Mouse (Mus musculus) urinary bladder, postnatal 14 days (tissue): ENCODE data around the gene Angptl8.
A peak's percentile ranks its signal among the peaks of the same experiment; 100 is the strongest.
"Not testable (repeated sequence)": the region's sequence is repeated elsewhere in the genome, so short reads cannot be mapped to it uniquely, and the experiment has no call there.

Experiments
- DNase-seq: peaks from one replicate; pipeline ENCODE4 v3.0.0; 2021; ENCODE audit warnings: low spot score

Gene Angptl8

GRCm38 (mm10) chr9:21835258-21835912 lies at the start of gene Angptl8:
Angptl8 (plus strand) TSS chr9:21835510.
- DNase-seq: peak; percentile 62

- DNase-seq: not testable (repeated sequence)
These were observed 49.0 kb upstream of the Angptl8 start for GRCm38 (mm10) chr9:21786309-21786708.

- DNase-seq: peak; percentile 70
These were observed 48.4 kb upstream of the Angptl8 start for GRCm38 (mm10) chr9:21786906-21787305.

- DNase-seq: no peak
These were observed 47.7 kb upstream of the Angptl8 start for GRCm38 (mm10) chr9:21787654-21788053.

- DNase-seq: no peak
These were observed 47.1 kb upstream of the Angptl8 start for GRCm38 (mm10) chr9:21788234-21788633.

DNA sequence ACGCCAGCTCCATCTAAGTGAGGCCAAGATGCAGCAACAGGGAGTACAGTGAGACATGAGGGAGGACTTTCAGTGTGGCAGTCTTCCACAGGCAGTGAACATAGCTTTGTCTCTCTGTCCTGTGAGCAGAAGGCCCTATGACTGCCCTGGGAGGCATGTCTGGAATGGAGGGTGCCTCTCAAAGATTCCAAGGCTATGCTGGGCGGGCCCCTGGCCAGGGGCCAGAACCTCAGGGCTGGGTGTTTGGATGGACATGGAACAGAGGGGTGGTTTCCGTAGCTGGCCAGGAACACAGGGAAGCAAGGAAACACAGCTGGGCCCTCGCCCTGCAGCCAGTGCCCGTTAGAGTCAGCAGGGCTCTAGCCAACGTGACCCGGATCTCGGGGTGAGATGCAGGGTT lies 43.4 kb upstream of the Angptl8 start:
- DNase-seq: peak; percentile 62

DNA sequence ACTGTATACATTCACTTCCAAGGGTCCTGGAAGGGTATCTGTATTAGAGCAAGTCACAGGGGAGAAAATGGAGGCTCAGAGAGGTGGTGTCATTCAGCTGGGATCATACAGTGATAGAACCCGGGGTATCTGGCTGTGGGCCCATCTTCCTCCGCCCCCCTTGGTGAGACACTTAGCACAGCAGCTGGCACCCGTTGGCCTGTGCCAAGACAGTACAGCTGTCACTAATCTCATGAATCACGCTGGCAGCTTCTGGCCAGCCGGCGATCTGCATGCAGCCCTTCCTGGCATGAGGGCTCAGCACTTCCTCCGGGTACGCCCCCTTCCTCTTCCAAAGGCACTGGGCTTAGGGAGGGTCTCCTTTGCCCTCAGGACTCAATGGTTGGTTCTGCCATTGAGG lies 42.7 kb upstream of the Angptl8 start:
- DNase-seq: peak; percentile 25

DNA sequence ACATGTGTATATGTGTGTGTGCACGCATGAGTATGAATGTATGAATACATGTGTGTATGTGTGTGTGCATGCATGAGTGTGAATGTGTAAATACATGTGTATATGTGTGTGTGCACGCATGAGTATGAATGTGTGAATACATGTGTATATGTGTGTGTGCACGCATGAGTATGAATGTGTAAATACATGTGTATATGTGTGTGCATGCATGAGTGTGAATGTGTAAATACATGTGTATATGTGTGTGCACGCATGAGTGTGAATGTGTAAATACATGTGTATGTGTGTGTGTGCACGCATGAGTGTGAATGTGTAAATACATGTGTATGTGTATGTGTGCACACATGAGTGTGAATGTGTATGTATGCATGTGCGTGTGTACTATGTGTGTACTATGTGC lies 41.8 kb upstream of the Angptl8 start:
- DNase-seq: not testable (repeated sequence)

DNA sequence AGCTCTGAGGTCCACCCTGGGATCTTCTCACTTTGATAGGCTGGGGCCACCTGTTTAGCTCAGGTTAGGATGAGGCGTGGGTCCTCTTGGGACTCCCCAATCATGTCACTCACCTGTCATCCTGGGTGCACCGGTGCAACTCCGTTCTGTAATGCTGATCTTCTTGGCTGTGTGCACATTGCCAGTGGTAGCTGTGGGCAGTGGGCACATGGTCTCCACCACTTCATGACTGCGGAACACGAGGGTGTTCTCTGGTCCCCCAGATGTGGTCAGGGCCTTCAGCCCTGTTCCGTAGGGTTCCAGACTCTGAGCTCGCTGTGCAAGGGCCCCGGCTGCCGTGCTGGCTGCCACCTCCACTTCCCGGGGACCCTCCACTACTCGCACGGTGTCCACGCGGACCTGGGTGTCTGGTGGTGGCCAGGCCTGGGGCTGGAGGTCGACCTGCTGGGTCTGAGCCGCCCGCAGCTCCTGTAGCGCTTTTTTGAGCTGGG lies 40.9 kb upstream of the Angptl8 start:
- no peak for DNase-seq

DNA sequence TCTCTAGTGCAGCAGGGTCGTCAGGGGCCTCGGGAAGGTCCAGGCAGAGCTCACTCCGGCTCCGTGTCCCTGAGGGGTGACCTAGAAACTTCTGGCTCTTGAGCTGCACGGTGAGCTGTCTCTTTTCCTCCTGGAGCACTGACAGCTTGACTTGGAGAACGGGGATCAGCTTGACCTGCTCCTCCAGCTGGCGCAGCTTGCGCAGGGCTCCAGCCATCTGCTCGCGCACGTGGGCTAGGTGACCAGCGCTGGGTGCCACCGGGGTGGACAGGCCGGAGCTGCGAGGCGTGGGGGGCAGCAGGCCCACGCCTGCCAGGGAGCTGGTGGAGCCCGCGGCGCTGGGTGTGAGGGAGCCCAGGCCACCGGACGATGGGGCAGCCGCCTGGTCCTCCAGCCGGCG lies 40.4 kb upstream of the Angptl8 start:
- no peak for DNase-seq

GRCm38 (mm10) chr9:21795579-21795978 lies 39.7 kb upstream of the Angptl8 start:
- no peak for DNase-seq

DNA sequence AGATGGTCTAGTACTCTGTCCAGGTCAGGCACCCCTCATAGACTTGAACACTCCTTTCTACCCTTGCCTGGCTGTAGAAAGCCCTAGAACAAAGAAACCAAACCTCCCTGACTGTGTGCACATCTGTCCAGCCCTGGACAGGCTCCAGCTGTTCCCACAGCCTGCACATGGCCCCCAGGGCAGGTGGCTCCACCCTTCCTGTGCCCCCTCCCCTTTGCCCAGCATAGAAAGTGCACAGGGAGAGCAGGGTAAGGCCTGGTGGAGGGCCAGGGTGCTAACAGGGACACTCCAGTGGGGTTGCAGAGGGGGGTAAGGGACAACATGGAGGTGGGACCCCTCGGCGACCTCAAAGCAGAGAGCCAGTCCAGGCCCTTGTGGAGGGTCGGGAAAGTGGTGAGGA lies 39.1 kb upstream of the Angptl8 start:
- no peak for DNase-seq

GRCm38 (mm10) chr9:21796919-21797318 lies 38.4 kb upstream of the Angptl8 start:
- DNase-seq: no peak

DNA sequence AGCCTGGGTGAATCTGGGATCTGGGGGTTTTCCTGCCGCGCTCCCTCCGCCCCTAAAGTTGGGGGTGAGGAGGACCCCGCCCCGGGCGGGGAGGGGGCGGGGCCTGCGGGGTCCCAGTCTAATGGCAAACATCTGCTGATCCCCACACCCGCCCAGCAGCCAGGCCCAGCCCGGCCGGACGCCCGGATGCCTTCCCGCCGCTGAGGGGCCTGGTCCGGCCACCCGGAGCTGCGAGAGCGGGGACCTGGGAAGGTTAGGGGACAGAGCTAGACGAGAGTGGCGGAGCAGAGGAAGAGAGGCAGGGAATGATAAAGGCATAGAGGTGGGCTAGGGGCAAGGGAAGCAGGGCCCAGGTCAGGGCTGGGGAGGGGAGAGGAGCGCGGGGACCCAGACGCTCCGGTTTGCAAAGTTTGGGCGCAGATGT lies 37.4 kb upstream of the Angptl8 start:
- peak; percentile 70 for DNase-seq

- DNase-seq: peak; percentile 92
These were observed 36.8 kb upstream of the Angptl8 start, which contains the start of gene Kank2 for GRCm38 (mm10) chr9:21798345-21799009. Kank2 (minus strand) TSS chr9:21798744.

DNA sequence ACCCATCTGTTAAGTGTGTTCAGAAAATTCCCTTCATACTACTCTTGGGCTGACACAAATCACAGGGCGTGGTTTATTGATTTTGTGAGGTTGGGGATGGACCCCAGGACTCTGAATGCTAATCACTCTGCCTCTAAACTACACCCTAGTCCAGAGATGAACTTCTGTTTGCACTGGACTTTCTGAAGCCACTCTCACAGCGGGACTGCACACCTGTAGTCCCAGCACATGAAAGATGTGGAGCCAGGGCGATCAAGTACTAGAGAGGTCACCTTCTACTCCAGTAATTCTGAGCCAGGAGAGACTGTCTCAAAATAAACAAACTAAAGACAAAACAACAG lies 36.3 kb upstream of the Angptl8 start:
- DNase-seq: no peak

- DNase-seq: no peak
These were observed 34.2 kb upstream of the Angptl8 start for GRCm38 (mm10) chr9:21801121-21801520.

DNA sequence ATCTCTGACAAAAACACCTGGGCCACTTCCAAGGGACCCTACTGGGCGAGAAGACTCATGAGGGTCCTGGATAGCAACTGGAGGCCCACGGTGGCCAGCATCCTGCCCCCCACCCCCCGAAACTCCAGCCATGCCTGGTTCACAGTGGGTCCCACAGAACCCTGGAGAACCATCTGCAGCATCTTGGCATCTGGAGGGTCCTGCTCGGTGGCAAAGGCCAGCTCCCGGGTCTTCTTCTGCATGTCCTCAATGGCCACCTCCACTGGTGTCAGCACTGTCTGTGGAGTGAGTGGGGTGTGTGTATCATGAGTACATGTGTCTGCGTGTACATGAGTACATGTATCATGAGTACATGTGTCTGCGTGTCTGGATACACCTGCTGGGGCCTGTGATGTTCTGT lies 33.7 kb upstream of the Angptl8 start:
- no peak for DNase-seq

- peak; percentile 90 for DNase-seq
These were observed 31.2 kb upstream of the Angptl8 start for GRCm38 (mm10) chr9:21803986-21804644.

DNA sequence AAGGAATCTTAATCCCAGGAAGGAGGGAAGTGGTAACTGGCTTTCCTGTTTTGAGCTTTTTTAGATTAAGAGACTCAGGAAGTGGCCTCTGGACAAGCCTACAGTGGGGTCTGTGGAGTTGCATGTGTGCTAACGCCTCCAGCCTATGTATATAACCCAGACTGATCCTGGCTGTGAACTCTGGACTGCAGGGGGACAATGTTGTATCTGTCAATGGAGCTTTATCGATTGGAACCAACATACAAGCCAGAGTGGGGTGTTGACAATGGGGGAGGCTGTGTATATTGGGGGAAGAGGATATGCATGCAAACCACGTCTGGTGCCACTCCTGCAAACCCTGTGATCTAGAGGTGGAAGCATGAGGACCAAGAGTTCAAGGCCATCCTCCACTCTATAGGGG lies 28.9 kb upstream of the Angptl8 start:
- no peak for DNase-seq

DNA sequence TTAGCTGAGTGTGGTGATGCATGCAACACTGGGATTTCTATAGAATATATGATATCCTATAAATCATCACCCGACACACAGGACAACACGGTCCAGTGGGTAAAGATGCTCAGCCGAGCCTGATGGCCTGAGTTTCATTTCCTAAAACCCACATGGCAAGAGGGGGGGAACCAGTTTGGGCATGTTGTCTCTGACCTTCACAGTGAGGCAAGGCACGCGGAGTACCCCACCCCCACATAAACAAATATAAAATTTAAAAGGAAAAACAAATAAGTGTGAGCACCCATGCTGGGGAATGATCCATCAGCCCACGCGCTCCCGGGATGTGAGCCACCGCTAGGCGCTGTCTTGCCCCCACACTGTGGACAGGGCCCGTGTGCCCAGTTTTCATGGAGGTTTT lies 28.3 kb upstream of the Angptl8 start:
- DNase-seq: no peak

GRCm38 (mm10) chr9:21808561-21808960 lies 26.7 kb upstream of the Angptl8 start:
- no peak for DNase-seq

- DNase-seq: no peak
These were observed 24.1 kb upstream of the Angptl8 start for GRCm38 (mm10) chr9:21811170-21811569.
